Mouse (Mus musculus) brain, embryonic 14.5 days (tissue): ENCODE results near the gene Bach2.

Experiments used
- CTCF ChIP-seq: fragments of 200-500 bp; IDR thresholded peaks from 2 replicates; pipeline ENCODE4 v1.5.1; 2012; ENCODE audit warnings: inconsistent platforms, mild to moderate bottlenecking, moderate library complexity, borderline replicate concordance; ENCODE audit not compliant: insufficient read depth, insufficient read length; ENCODE audit errors: extremely low read depth
- POLR2A ChIP-seq: fragments of 200-500 bp; IDR thresholded peaks from 2 replicates; pipeline ENCODE4 v1.6.1; 2012; ENCODE audit warnings: mild to moderate bottlenecking, inconsistent platforms, borderline replicate concordance; ENCODE audit not compliant: poor library complexity, insufficient read depth, insufficient read length, severe bottlenecking; ENCODE audit errors: extremely low read depth

- TF ChIP-seq CTCF (no peak), POLR2A (no peak)
Measured at GRCm38 (mm10) chr4:32306169-32306792, 67.7 kb downstream of the Bach2 start.
